Comparison of ENCODE assay signal across 8 mouse cellular contexts in genomic region chr15:89523283-89523832, GRCm38 (mm10). TPM values are rescaled to one million over a fixed set of nuclear protein-coding genes. Genes with fewer than 3 reads are reported as not detected.
DNase-seq lines count a peak whose midpoint lies in the region; ATAC-seq and TF ChIP-seq lines count a peak whose summit lies in the region.

No protein-coding gene starts in this region.

- peak; percentile 20; the same call in 1 of the 2 replicates for ATAC-seq in heart, embryonic 12.5 days (ENCODE audit: insufficient number of reproducible peaks, low FRiP score)
- peak; percentile 74 for ATAC-seq in forebrain, postnatal 0 days
- no peak for ATAC-seq in inflammation-experienced regulatory T-cells, adult 6 months

- no peak for TF ChIP-seq CTCF in forebrain, postnatal 0 days (IDR thresholded peaks at IDR 0.05; ENCODE audit: low read depth)

- intact Hi-C loops in heart, postnatal 36 days (cut with DNase I) = no loop called here

- H3K9ac ChIP-seq in heart, embryonic 12.5 days = peak overlapping the region; percentile 49; the same call in 1 of the 2 replicates
- peak overlapping the region; percentile 56 for H3K9ac ChIP-seq in forebrain, postnatal 0 days

- no peak overlapping the region for H3K27ac ChIP-seq in heart, embryonic 12.5 days (ENCODE audit: poor library complexity, severe bottlenecking)
- no peak overlapping the region for H3K27ac ChIP-seq in forebrain, postnatal 0 days (ENCODE audit: low read depth, low read length)
- H3K27ac ChIP-seq in midbrain, embryonic 10.5 days (replicated peaks) = no peak overlapping the region

- H3K4me2 ChIP-seq in heart, embryonic 12.5 days = peak overlapping the region; percentile 92
- peak overlapping the region; percentile 90 for H3K4me2 ChIP-seq in forebrain, postnatal 0 days (ENCODE audit: low read depth)

- no peaks in the 10 kb centered on the region for H3K9me3 ChIP-seq in heart, embryonic 12.5 days (replicated peaks)
- H3K9me3 ChIP-seq in forebrain, postnatal 0 days (ENCODE audit: low read length) = no peaks in the 10 kb centered on the region
- H3K9me3 ChIP-seq in midbrain, embryonic 10.5 days (replicated peaks) = no peaks in the 10 kb centered on the region

- H3K4me3 ChIP-seq in heart, embryonic 12.5 days = peak overlapping the region; percentile 65
- H3K4me3 ChIP-seq in forebrain, postnatal 0 days (ENCODE audit: low read depth, low read length) = peak overlapping the region; percentile 60
- peak overlapping the region; percentile 69 for H3K4me3 ChIP-seq in midbrain, embryonic 10.5 days

- no peak for DNase-seq in heart, postnatal 36 days
- DNase-seq in cerebellum, adult 8-10 months = peak; percentile 73
- DNase-seq in forebrain, postnatal 0 days = no peak
- DNase-seq in midbrain, embryonic 10.5 days (ENCODE audit: low spot score) = peak; percentile 36
- no peak for DNase-seq in B cell, adult 2 months
- DNase-seq in thymus, postnatal 14 days = no peak

- H3K4me1 ChIP-seq in heart, embryonic 12.5 days (replicated peaks) = peaks cover 10% of the 10 kb centered on the region
- H3K4me1 ChIP-seq in forebrain, postnatal 0 days (ENCODE audit: insufficient read depth) = 0 out of 2 replicates have a peak, but pooled peaks cover 5% of the 10 kb centered on the region
- peaks cover 13% of the 10 kb centered on the region for H3K4me1 ChIP-seq in midbrain, embryonic 10.5 days

- H3K27me3 ChIP-seq in heart, embryonic 12.5 days (replicated peaks) = peaks cover 48% of the 10 kb centered on the region
- H3K27me3 ChIP-seq in forebrain, postnatal 0 days (ENCODE audit: insufficient read depth, low read length) = no peaks in the 10 kb centered on the region; the same call in 1 of the 2 replicates
- peaks cover 53% of the 10 kb centered on the region for H3K27me3 ChIP-seq in midbrain, embryonic 10.5 days (ENCODE audit: low read depth, poor library complexity, severe bottlenecking)

- peaks cover 12% of the 10 kb centered on the region for H3K36me3 ChIP-seq in heart, embryonic 12.5 days
- H3K36me3 ChIP-seq in forebrain, postnatal 0 days (ENCODE audit: insufficient read depth) = peaks cover 13% of the 10 kb centered on the region; the same call in 1 of the 2 replicates
- peaks cover 5% of the 10 kb centered on the region; the same call in 1 of the 2 replicates for H3K36me3 ChIP-seq in midbrain, embryonic 10.5 days

- 45% methylated on average over 47 of the region's 47 CpGs for WGBS in heart, embryonic 12.5 days
- 15% methylated on average over 13 of the region's 47 CpGs for WGBS in forebrain, postnatal 0 days
- WGBS in midbrain, embryonic 10.5 days = 10% methylated on average over 37 of the region's 47 CpGs

RNA-seq across cellular contexts. Expression of gene Shank3, which starts 23.9 kb away (rescaled TPM):
- 2.9 and 3.0 TPM in 2 replicates for polyA plus RNA-seq in heart, embryonic 12.5 days (2016; fragmentation: Nextera tagmentation; extraction: Ambion mirVana)
- 10 to 100 TPM; 47.0 to 56.3 TPM for total RNA-seq in heart, postnatal 36 days (2021)
- total RNA-seq in forebrain, postnatal 0 days (2014; rRNA removed) = 38.9 and 42.4 TPM in 2 replicates
- 5.9 and 10.6 TPM in 2 replicates for polyA plus RNA-seq in forebrain, postnatal 0 days (2015; fragmentation: Nextera tagmentation; extraction: Ambion mirVana)
- polyA plus RNA-seq in midbrain, embryonic 10.5 days (2016; fragmentation: Nextera tagmentation; extraction: Ambion mirVana) = 2.1 and 2.6 TPM in 2 replicates
- polyA plus RNA-seq in inflammation-experienced regulatory T-cells, adult 6 months (2017; shearing (Covaris generic)) = not detected

RNA-seq across cellular contexts. Expression of gene Acr, which starts 44.8 kb away (rescaled TPM):
- 0.29 and 0.42 TPM in 2 replicates for polyA plus RNA-seq in heart, embryonic 12.5 days (2016; fragmentation: Nextera tagmentation; extraction: Ambion mirVana)
- total RNA-seq in heart, postnatal 36 days (2021) = under 1 TPM; 0.25 to 0.68 TPM
- 2.0 and 3.6 TPM in 2 replicates for total RNA-seq in forebrain, postnatal 0 days (2014; rRNA removed)
- polyA plus RNA-seq in forebrain, postnatal 0 days (2015; fragmentation: Nextera tagmentation; extraction: Ambion mirVana) = 1.3 and 2.0 TPM in 2 replicates
- polyA plus RNA-seq in midbrain, embryonic 10.5 days (2016; fragmentation: Nextera tagmentation; extraction: Ambion mirVana) = 0.10 and 0.47 TPM in 2 replicates
- not detected for polyA plus RNA-seq in inflammation-experienced regulatory T-cells, adult 6 months (2017; shearing (Covaris generic))

RNA-seq across cellular contexts. Expression of gene Arsa, which starts 46.1 kb away (rescaled TPM):
- polyA plus RNA-seq in heart, embryonic 12.5 days (2016; fragmentation: Nextera tagmentation; extraction: Ambion mirVana) = 14.9 and 15.0 TPM in 2 replicates
- 10 to 100 TPM; 12.2 to 14.1 TPM for total RNA-seq in heart, postnatal 36 days (2021)
- 24.5 and 32.4 TPM in 2 replicates for total RNA-seq in forebrain, postnatal 0 days (2014; rRNA removed)
- 25.4 and 29.0 TPM in 2 replicates for polyA plus RNA-seq in forebrain, postnatal 0 days (2015; fragmentation: Nextera tagmentation; extraction: Ambion mirVana)
- polyA plus RNA-seq in midbrain, embryonic 10.5 days (2016; fragmentation: Nextera tagmentation; extraction: Ambion mirVana) = 13.5 and 14.0 TPM in 2 replicates
- 10 to 100 TPM in 1 of 3 experiments, 1 to 10 TPM in 2; 4.9 to 12.1 (median 6.8) TPM for polyA plus RNA-seq in inflammation-experienced regulatory T-cells, adult 6 months (2017; shearing (Covaris generic))

Comparison
In these comparisons a context has a peak if more than half of its experiments do, and no peak if none do; other contexts are left out.
1. DNase-seq: peak in cerebellum, adult 8-10 months (single experiment) and midbrain, embryonic 10.5 days (single experiment); none in heart, postnatal 36 days (0 of 2), forebrain, postnatal 0 days (single experiment), B cell, adult 2 months (0 of 2) and thymus, postnatal 14 days (single experiment).
2. Peak in every context shown above with its lines, with median percentiles within 50 percentile points of each other: H3K4me3 ChIP-seq.